Mouse (Mus musculus): ENCODE measurements around the gene Pou2f1. TPM values are rescaled to one million over a fixed set of nuclear protein-coding genes. Genes with fewer than 3 reads are reported as not detected.

The Pou2f1 gene
- 10 to 100 TPM; 18.8 to 20.8 TPM for polyA plus RNA-seq (2017; shearing (Covaris generic))

GRCm38 (mm10) chr1:166002520-166003155 is at the start of gene Pou2f1:
Pou2f1 (minus strand) TSS chr1:166002678.

Other genes with a start within 250 kb of the Pou2f1 start
- gene Creg1, start 238.9 kb downstream of the Pou2f1 start, polyA plus RNA-seq (2017; shearing (Covaris generic)), result 10 to 100 TPM; 55.4 to 62.6 TPM
- 100 to 1,000 TPM; 398 to 422 TPM for gene Cd247, start 214.0 kb downstream of the Pou2f1 start, polyA plus RNA-seq (2017; shearing (Covaris generic))
- under 1 TPM in 1 of 2 experiments, not detected in 1; 0.27 TPM for gene Dusp27, start 125.2 kb upstream of the Pou2f1 start, polyA plus RNA-seq (2017; shearing (Covaris generic))
- gene Gpa33, start 127.6 kb upstream of the Pou2f1 start, polyA plus RNA-seq (2017; shearing (Covaris generic)), result not detected
- gene Mael, start 236.1 kb upstream of the Pou2f1 start, polyA plus RNA-seq (2017; shearing (Covaris generic)), result not detected

Measured in activated CD4-positive, CD25-positive, alpha-beta regulatory T cell (primary cell).